In the genomic region with DNA sequence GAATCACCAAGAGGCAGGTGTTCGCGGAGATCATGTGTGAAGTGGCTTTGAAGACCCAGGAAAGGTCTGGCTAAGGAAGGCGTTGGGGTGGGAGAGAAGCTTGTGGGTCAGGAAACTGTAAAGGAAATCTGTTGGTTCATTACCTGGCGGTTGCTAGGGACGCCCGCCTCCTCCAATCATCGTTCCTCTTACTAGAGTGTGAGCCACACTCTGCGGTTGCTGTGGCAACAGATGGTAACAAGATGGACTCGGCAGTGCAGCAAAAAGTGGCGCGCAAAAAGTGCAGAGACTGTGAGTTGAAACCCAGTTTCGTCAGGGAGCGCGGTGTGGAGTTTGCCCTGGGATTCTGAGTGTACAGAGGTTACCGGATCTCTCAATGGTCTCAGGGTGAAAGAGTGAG, we compare ENCODE assay signal across 8 mouse cellular contexts. TPM values are rescaled to one million over a fixed set of nuclear protein-coding genes. Genes with fewer than 3 reads are reported as not detected.
A peak's percentile ranks its signal among the peaks of the same experiment; 100 is the strongest.
DNase-seq lines count a peak whose midpoint lies in the region; ATAC-seq and TF ChIP-seq lines count a peak whose summit lies in the region.

A gene (plus strand): TSS at position 237 of the 400 bp plus-strand sequence.

- no peak within 1 kb of the TSS for H3K9ac ChIP-seq in liver, embryonic 14.5 days (replicated peaks)

- intact Hi-C loops in heart, postnatal 14 days (cut with DNase I), result no loop called here

- no peak for TF ChIP-seq EP300 in liver, embryonic 14.5 days (IDR thresholded peaks at IDR 0.05; ENCODE audit: low read depth)

- peak within 1 kb of the TSS; percentile 30 for H3K4me2 ChIP-seq in liver, embryonic 14.5 days (ENCODE audit: low read depth)

- no peak for TF ChIP-seq CTCF in liver, embryonic 14.5 days (IDR thresholded peaks at IDR 0.05; ENCODE audit: low read depth)
- TF ChIP-seq CTCF in olfactory bulb, adult 2 months (IDR thresholded peaks at IDR 0.05; ENCODE audit: insufficient read depth, low read depth, low read length), result no peak

- peak within 1 kb of the TSS in 1 of 2 experiments; percentile 41; a peak in 1 of 4 replicates for H3K4me3 ChIP-seq in liver, embryonic 14.5 days (ENCODE audit: insufficient read depth in 1 of 2, low read depth in 2 of 2, low read length in 2 of 2)
- peak within 1 kb of the TSS; percentile 42 for H3K4me3 ChIP-seq in olfactory bulb, adult 2 months (ENCODE audit: insufficient read depth, low read depth, low read length)

- no peaks in the 10 kb centered on the region for H3K36me3 ChIP-seq in liver, embryonic 14.5 days (replicated peaks; ENCODE audit: control insufficient read depth, insufficient read depth, low read depth)

- H3K4me1 ChIP-seq in liver, embryonic 14.5 days (replicated peaks; ENCODE audit: control insufficient read depth in 2 of 2, insufficient read depth in 2 of 2, low read length in 1 of 2), result no peaks in the 10 kb centered on the region
- peaks cover 11% of the 10 kb centered on the region for H3K4me1 ChIP-seq in olfactory bulb, adult 2 months (ENCODE audit: control insufficient read depth, insufficient read depth, low read length)

- no peaks in the 10 kb centered on the region for H3K9me3 ChIP-seq in liver, embryonic 14.5 days (ENCODE audit: control insufficient read depth, low read length)

- no peak within 1 kb of the TSS for H3K27ac ChIP-seq in liver, embryonic 14.5 days
- no peak within 1 kb of the TSS for H3K27ac ChIP-seq in olfactory bulb, adult 2 months (ENCODE audit: insufficient read depth, low read depth, low read length)

- 1% methylated on average over 15 of the region's 15 CpGs for WGBS in liver, embryonic 14.5 days (ENCODE audit: insufficient replicate concordance)
- WGBS in olfactory bulb, adult 2 months, result under 1% methylated on average over 15 of the region's 15 CpGs

- DNase-seq in thymus, postnatal 4 days, result peak; percentile 50
- no peak for DNase-seq in thymus, postnatal 10 days (ENCODE audit: low spot score in 2 of 2)
- peak; percentile 94 for DNase-seq in embryo, embryonic 11 days
- peak; percentile 1 to 30 for DNase-seq in heart, postnatal 14 days
- peak; percentile 85 for DNase-seq in layer of hippocampus, adult 11-12 months (ENCODE audit: low spot score)
- DNase-seq in liver, embryonic 14.5 days (ENCODE audit: low read depth in 3 of 3, low spot score in 3 of 3), result peak; percentile 6 to 17 (median 6)

- no peak for ATAC-seq in liver, embryonic 14.5 days (ENCODE audit: insufficient read depth)
- no peak for ATAC-seq in megakaryocyte progenitor cell, adult 5-6 weeks (replicated peaks; ENCODE audit: poor library complexity)

- TF ChIP-seq POLR2A in olfactory bulb, adult 2 months (IDR thresholded peaks at IDR 0.05; ENCODE audit: insufficient read depth, low read depth, low read length), result no peak

- no peaks in the 10 kb centered on the region for H3K27me3 ChIP-seq in liver, embryonic 14.5 days (ENCODE audit: control insufficient read depth, insufficient read depth, low read length)

RNA-seq across cellular contexts. Expression of the gene that starts here (rescaled TPM):
- under 1 TPM; 0.07 to 0.24 TPM for total RNA-seq in heart, postnatal 14 days (2021)
- polyA plus RNA-seq in liver, embryonic 14.5 days (2012; rRNA removed), result 0.05 and 0.10 TPM in 2 replicates
- 0.03 TPM in 2 replicates for polyA plus RNA-seq in liver, embryonic 14.5 days (2014; fragmentation: Nextera tagmentation; extraction: Ambion mirVana)
- not detected in 2 replicates for polyA plus RNA-seq in olfactory bulb, adult 2 months (2012; ENCODE audit: insufficient read depth, insufficient read length, low replicate concordance, missing spikeins)
- not detected in 2 replicates for total RNA-seq in megakaryocyte progenitor cell, adult 5-6 weeks (2015)
- total RNA-seq in megakaryocyte progenitor cell, adult 5-6 weeks (2017), result not detected in 2 replicates

Comparison
In these comparisons a context has a peak if more than half of its experiments do, and no peak if none do; other contexts are left out.
1. DNase-seq: peak in thymus, postnatal 4 days (single experiment), embryo, embryonic 11 days (single experiment) and layer of hippocampus, adult 11-12 months (single experiment); none in thymus, postnatal 10 days (0 of 2).
2. Peak in DNase-seq in heart, postnatal 14 days; RNA of the gene not detected or under 1 TPM.
3. Peak in DNase-seq and H3K4me2 ChIP-seq in liver, embryonic 14.5 days; RNA of the gene not detected or under 1 TPM.